Mouse (Mus musculus) hindbrain, embryonic 11.5 days (tissue): ENCODE measurements around the gene Fam168a. TPM values are rescaled to one million over a fixed set of nuclear protein-coding genes. Genes with fewer than 3 reads are reported as not detected.
"Not testable (repeated sequence)": the region's sequence is repeated elsewhere in the genome, so short reads cannot be mapped to it uniquely, and the experiment has no call there.

Experiments used
- ATAC-seq: fragments of 200-750 bp; cut with Nextera tagmentation; 2 replicates; pipeline ENCODE4 v1.8.0; 2017; ENCODE audit warnings: mild to moderate bottlenecking, moderate TSS enrichment, moderate library complexity; ENCODE audit not compliant: low FRiP score
- DNase-seq: peaks from one replicate; pipeline ENCODE4 v3.0.0-alpha.2; 2015; ENCODE audit warnings: low spot score
- H3K27ac ChIP-seq: fragments of 300-500 bp; sonication (generic); 2 replicates; pipeline ENCODE4 v1.5.1; 2014; ENCODE audit warnings: mild to moderate bottlenecking, low read depth, low read length
- H3K27me3 ChIP-seq: fragments of 300-500 bp; sonication (generic); 2 replicates; pipeline ENCODE4 v1.6.1; 2014; ENCODE audit warnings: mild to moderate bottlenecking, low read length, moderate library complexity, mixed read lengths; ENCODE audit not compliant: control insufficient read depth, insufficient read depth
- H3K36me3 ChIP-seq: fragments of 300-500 bp; sonication (generic); 2 replicates; pipeline ENCODE4 v1.6.1; 2014; ENCODE audit warnings: mild to moderate bottlenecking, low read length, moderate library complexity, mixed read lengths; ENCODE audit not compliant: control insufficient read depth, insufficient read depth
- H3K4me1 ChIP-seq: fragments of 300-500 bp; sonication (generic); replicated peaks from 2 replicates; pipeline ENCODE4 v1.6.1; 2014; ENCODE audit warnings: low read length, mixed read lengths; ENCODE audit not compliant: control insufficient read depth, insufficient read depth
- H3K4me2 ChIP-seq: fragments of 300-500 bp; sonication (generic); replicated peaks from 2 replicates; pipeline ENCODE4 v1.6.1; 2014; ENCODE audit warnings: mild to moderate bottlenecking, low read depth, low read length
- H3K4me3 ChIP-seq: fragments of 300-500 bp; sonication (generic); 2 replicates; pipeline ENCODE4 v1.5.1; 2014; ENCODE audit warnings: low read depth, low read length
- H3K9ac ChIP-seq: fragments of 300-500 bp; sonication (generic); 2 replicates; pipeline ENCODE4 v1.6.1; 2014; ENCODE audit warnings: low read depth, low read length
- H3K9me3 ChIP-seq: fragments of 300-500 bp; sonication (generic); 2 replicates; pipeline ENCODE4 v1.6.1; 2016; ENCODE audit warnings: low read length; ENCODE audit not compliant: control insufficient read depth
- WGBS: fragments of 180-500 bp; shearing (Covaris S2); extraction: QIAGEN DNeasy Blood & Tissue Kit; methylation state at CpG from one replicate; pipeline ENCODE4 v1.1.7; 2014; 5-methylcytosine and 5-hydroxymethylcytosine counted together
- polyA plus RNA-seq: library from polyadenylated mRNA; unstranded; fragments of >200 nt; fragmentation: Nextera tagmentation; extraction: Ambion mirVana; gene quantifications from 2 replicates; pipeline ENCODE4 v1.2.1, GENCODE M21; 2014

Gene Fam168a
- polyA plus RNA-seq, 1 experiment from 2014 or later: 48.4 TPM

GRCm38 (mm10) chr7:100723453-100724294, 17.2 kb downstream of the Fam168a start:
- no peak overlapping the region for H3K4me3 ChIP-seq
- H3K4me2 ChIP-seq: no peak overlapping the region
- WGBS: 19% methylated on average over 12 of the region's 12 CpGs
- DNase-seq (peak; percentile 21), ATAC-seq (no peak)
- no peaks in the 10 kb centered on the region for H3K9me3 ChIP-seq
- H3K27ac ChIP-seq: peak overlapping the region; percentile 61
- 0 out of 2 replicates have a peak overlapping the region, but pooled peaks have one; percentile 0 for H3K9ac ChIP-seq
- H3K4me1 ChIP-seq: peaks cover 4% of the 10 kb centered on the region; the same call in 1 of the 2 replicates
- H3K36me3 ChIP-seq: no peaks in the 10 kb centered on the region
- no peaks in the 10 kb centered on the region for H3K27me3 ChIP-seq

- Histone ChIP-seq H3K27ac (no peak overlapping the region), H3K4me3 (no peak overlapping the region), H3K4me2 (no peak overlapping the region), H3K9ac (no peak overlapping the region), H3K27me3 (no peaks in the 10 kb centered on the region), H3K4me1 (peaks cover 4% of the 10 kb centered on the region; the same call in 1 of the 2 replicates), H3K9me3 (no peaks in the 10 kb centered on the region), H3K36me3 (no peaks in the 10 kb centered on the region)
- DNase-seq (no peak), ATAC-seq (no peak)
- 96% methylated on average over 2 of the region's 2 CpGs for WGBS
Observed at GRCm38 (mm10) chr7:100727538-100728085, 21.2 kb downstream of the Fam168a start.

DNA sequence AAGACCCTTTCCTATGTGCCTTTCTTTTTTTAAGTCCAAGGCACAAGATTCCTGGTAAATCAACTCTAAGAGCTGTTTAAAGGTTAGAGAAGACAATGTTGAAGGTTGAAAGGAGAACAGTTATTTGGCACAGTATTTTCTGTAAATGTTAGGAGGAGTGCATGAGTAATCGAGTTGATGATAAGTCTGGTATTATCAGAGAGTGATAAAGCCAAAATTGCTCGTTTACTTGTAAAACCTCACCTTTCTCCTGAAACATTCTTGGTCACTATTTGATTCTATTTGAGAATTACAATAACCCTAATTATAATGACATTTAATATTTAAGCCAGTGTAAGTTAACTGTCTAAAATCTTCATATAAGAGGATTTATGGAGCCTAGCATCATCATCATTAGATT, 23.3 kb downstream of the Fam168a start:
- H3K4me1 ChIP-seq: no peaks in the 10 kb centered on the region
- H3K4me2 ChIP-seq: no peak overlapping the region
- ATAC-seq (no peak), DNase-seq (no peak)
- 90% methylated on average over 2 of the region's 2 CpGs for WGBS
- no peak overlapping the region for H3K27ac ChIP-seq
- H3K9ac ChIP-seq: no peak overlapping the region
- no peaks in the 10 kb centered on the region for H3K36me3 ChIP-seq
- H3K4me3 ChIP-seq: no peak overlapping the region
- no peaks in the 10 kb centered on the region for H3K27me3 ChIP-seq
- H3K9me3 ChIP-seq: no peaks in the 10 kb centered on the region

DNA sequence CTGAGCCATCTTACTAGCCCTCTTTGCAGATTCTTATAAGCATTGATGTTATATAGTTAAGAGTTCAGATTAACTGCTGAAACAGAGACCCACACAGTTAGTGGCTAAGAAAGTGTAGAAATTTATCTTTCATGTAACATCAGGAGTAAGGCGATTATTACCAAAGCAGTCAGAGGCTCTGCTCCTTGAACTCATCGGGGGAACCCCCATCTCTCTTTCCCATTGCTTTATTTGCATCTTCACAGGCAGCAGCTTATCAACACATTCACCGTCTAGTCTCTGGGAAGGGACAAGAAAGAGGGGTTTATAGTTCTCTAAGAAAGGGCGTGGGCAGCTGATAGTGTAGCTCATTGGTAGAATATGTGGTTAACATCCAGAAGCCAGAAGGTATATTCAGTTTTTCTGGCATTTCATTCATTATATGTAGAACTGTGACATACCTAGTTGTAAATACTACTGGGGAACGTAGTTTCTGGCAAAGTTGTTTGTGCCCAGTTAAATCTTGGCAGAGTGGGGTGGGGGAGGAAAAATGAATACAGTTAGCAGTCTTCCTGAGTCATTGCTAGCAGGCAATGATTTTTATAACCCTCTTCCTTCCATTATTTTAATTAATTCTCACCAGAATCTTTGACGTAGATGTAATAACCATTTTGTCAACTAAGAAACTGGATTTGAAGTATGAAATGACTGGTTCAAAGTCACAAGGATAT, 26.1 kb downstream of the Fam168a start:
- Histone ChIP-seq H3K4me1 (no peaks in the 10 kb centered on the region), H3K36me3 (no peaks in the 10 kb centered on the region), H3K4me3 (no peak overlapping the region), H3K9me3 (no peaks in the 10 kb centered on the region), H3K27me3 (no peaks in the 10 kb centered on the region), H3K4me2 (no peak overlapping the region), H3K9ac (no peak overlapping the region), H3K27ac (no peak overlapping the region)
- no peak for DNase-seq
- no peak for ATAC-seq
- WGBS: 63% methylated on average over 6 of the region's 6 CpGs

GRCm38 (mm10) chr7:100733051-100733813, 26.8 kb downstream of the Fam168a start:
- H3K27me3 ChIP-seq: no peaks in the 10 kb centered on the region
- ATAC-seq (no peak), DNase-seq (no peak)
- H3K9me3 ChIP-seq: no peaks in the 10 kb centered on the region
- H3K4me1 ChIP-seq: no peaks in the 10 kb centered on the region
- H3K36me3 ChIP-seq: no peaks in the 10 kb centered on the region
- H3K4me3 ChIP-seq: no peak overlapping the region
- no peak overlapping the region for H3K27ac ChIP-seq
- no peak overlapping the region for H3K9ac ChIP-seq
- WGBS: 56% methylated on average over 7 of the region's 7 CpGs
- no peak overlapping the region for H3K4me2 ChIP-seq

DNA sequence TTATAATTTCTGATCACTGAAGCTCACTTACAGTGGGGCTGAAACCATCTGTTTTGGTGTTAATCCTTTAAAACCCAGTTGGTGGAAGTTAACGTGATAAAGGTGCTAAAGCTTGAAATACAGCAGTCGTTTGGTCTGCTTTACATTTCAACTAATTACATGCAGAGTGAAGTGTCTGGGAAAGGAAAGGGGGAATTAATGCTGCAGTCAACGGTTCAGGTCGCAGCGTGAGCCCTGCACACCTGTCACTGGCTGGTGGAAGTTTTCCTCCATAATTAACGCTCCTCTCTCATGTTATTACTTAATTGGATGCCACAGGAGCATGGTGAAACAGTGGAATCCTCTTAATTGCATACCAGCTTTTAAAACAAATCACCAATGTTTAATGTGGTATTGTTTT, 27.8 kb downstream of the Fam168a start:
- Histone ChIP-seq H3K27me3 (no peaks in the 10 kb centered on the region), H3K27ac (no peak overlapping the region), H3K4me1 (no peaks in the 10 kb centered on the region), H3K9me3 (no peaks in the 10 kb centered on the region), H3K4me2 (no peak overlapping the region), H3K4me3 (no peak overlapping the region), H3K9ac (no peak overlapping the region), H3K36me3 (no peaks in the 10 kb centered on the region)
- WGBS: 56% methylated on average over 6 of the region's 6 CpGs
- DNase-seq (no peak), ATAC-seq (no peak)

DNA sequence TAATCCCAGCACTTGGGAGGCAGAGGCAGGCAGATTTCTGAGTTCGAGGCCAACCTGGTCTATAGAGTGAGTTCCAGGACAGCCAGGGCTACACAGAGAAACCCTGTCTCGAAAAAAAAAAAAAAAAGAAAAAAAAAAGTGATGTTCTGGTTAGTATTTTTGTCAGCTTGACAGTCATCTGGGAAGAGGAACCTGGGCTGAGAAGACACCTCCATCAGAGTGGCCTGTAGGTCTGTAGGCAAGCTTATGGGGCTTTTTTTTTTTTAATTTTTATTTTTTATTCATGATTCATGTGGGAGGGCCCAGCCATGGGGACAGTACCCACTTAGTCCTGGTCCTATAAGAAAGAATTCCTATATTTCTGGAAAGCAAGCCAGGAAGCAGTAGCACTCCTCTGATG, 28.5 kb downstream of the Fam168a start:
- 92% methylated on average over 1 of the region's 2 CpGs for WGBS
- ATAC-seq, H3K4me3 ChIP-seq, H3K9me3 ChIP-seq, H3K9ac ChIP-seq, H3K27me3 ChIP-seq, H3K36me3 ChIP-seq, DNase-seq, H3K27ac ChIP-seq, H3K4me2 ChIP-seq, H3K4me1 ChIP-seq: not testable (repeated sequence)

- ATAC-seq (no peak), DNase-seq (no peak)
- H3K36me3 ChIP-seq: no peaks in the 10 kb centered on the region
- no peak overlapping the region for H3K9ac ChIP-seq
- no peak overlapping the region for H3K4me3 ChIP-seq
- WGBS: 92% methylated on average over 3 of the region's 3 CpGs
- H3K4me1 ChIP-seq: no peaks in the 10 kb centered on the region
- H3K4me2 ChIP-seq: no peak overlapping the region
- H3K27ac ChIP-seq: no peak overlapping the region
- no peaks in the 10 kb centered on the region for H3K27me3 ChIP-seq
- H3K9me3 ChIP-seq: no peaks in the 10 kb centered on the region
Observed at GRCm38 (mm10) chr7:100736131-100736530, 29.7 kb downstream of the Fam168a start.
